Mouse (Mus musculus) thymus, adult 2 months (tissue): Measurements from ENCODE around the gene Gimap8.

ENCODE experiments used
- CTCF ChIP-seq: fragments of 200-500 bp; IDR thresholded peaks from 2 replicates; pipeline ENCODE4 v1.5.1; 2012; ENCODE audit warnings: mild to moderate bottlenecking, control low read depth, low read length, moderate library complexity, borderline replicate concordance; ENCODE audit not compliant: control insufficient read depth, poor library complexity, insufficient read depth; ENCODE audit errors: extremely low read depth
- POLR2A ChIP-seq: fragments of 200-500 bp; IDR thresholded peaks from 2 replicates; pipeline ENCODE4 v1.6.1; 2012; ENCODE audit warnings: mild to moderate bottlenecking, low read length, control low read depth, moderate library complexity; ENCODE audit not compliant: control insufficient read depth, poor library complexity, insufficient read depth; ENCODE audit errors: extremely low read depth

DNA sequence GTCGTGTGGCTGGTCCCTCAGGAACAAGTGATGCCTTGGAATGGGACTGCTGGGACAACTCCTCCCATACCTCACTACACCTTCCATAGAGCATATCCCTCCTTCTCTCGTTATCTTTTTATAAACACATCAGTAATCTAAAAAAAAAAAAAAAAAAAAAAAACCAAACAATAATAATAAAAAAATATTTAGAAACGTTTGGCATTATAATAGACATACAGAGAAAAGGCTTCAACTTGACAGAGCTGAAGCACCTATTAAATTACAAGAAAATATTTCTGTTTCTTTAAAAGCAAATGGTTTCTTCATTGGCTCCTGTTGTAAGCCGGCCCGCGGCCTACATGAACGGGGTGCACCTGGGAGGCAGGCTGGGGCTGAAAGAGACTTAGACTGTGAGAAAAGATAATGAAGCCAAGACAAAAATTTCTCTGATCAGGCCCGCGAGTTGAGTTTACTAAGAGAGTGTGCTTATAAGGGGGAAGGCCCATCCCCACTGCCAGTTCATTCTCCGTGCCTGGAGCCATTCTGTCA, 28.4 kb downstream of the Gimap8 start:
- no peak for TF ChIP-seq CTCF
- no peak for TF ChIP-seq POLR2A
